Mouse (Mus musculus): ENCODE data around the gene Wif1.

Wif1 gene

GRCm38 (mm10) chr10:121033826-121034568 lies at the start of gene Wif1:
Wif1 (plus strand) TSS chr10:121033960.
- peak; percentile 32 for DNase-seq (ENCODE audit: low spot score)

- DNase-seq (ENCODE audit: low spot score): no peak
Observed at GRCm38 (mm10) chr10:121002135-121002534, 31.6 kb upstream of the Wif1 start.

GRCm38 (mm10) chr10:121011496-121011895 lies 22.3 kb upstream of the Wif1 start:
- no peak for DNase-seq (ENCODE audit: low spot score)

GRCm38 (mm10) chr10:121016291-121016690 lies 17.5 kb upstream of the Wif1 start:
- no peak for DNase-seq (ENCODE audit: low spot score)

GRCm38 (mm10) chr10:121016711-121017503 lies 16.9 kb upstream of the Wif1 start:
- DNase-seq (ENCODE audit: low spot score): no peak

GRCm38 (mm10) chr10:121022951-121023350 lies 10.8 kb upstream of the Wif1 start:
- no peak for DNase-seq (ENCODE audit: low spot score)

GRCm38 (mm10) chr10:121031802-121032201 lies 2.0 kb upstream of the Wif1 start:
- no peak for DNase-seq (ENCODE audit: low spot score)

GRCm38 (mm10) chr10:121033128-121033791 lies 500 bp upstream of the Wif1 start:
- no peak for DNase-seq (ENCODE audit: low spot score)

- DNase-seq (ENCODE audit: low spot score): no peak
Observed at GRCm38 (mm10) chr10:121034569-121034947, 798 bp downstream of the Wif1 start.

GRCm38 (mm10) chr10:121038556-121039284 lies 5.0 kb downstream of the Wif1 start:
- DNase-seq (ENCODE audit: low spot score): no peak

- DNase-seq (ENCODE audit: low spot score): no peak
Observed at GRCm38 (mm10) chr10:121040911-121041310, 7.2 kb downstream of the Wif1 start.

GRCm38 (mm10) chr10:121047440-121047839 lies 13.7 kb downstream of the Wif1 start:
- DNase-seq (ENCODE audit: low spot score): no peak

- DNase-seq (ENCODE audit: low spot score): no peak
Observed at GRCm38 (mm10) chr10:121052076-121052475, 18.3 kb downstream of the Wif1 start.

- no peak for DNase-seq (ENCODE audit: low spot score)
Observed at GRCm38 (mm10) chr10:121055452-121056188, 21.9 kb downstream of the Wif1 start.

GRCm38 (mm10) chr10:121056823-121057222 lies 23.1 kb downstream of the Wif1 start:
- no peak for DNase-seq (ENCODE audit: low spot score)

- DNase-seq (ENCODE audit: low spot score): no peak
Observed at GRCm38 (mm10) chr10:121059043-121060003, 25.6 kb downstream of the Wif1 start.

- DNase-seq (ENCODE audit: low spot score): no peak
Observed at GRCm38 (mm10) chr10:121061336-121061835, 27.6 kb downstream of the Wif1 start.

GRCm38 (mm10) chr10:121062704-121063103 lies 28.9 kb downstream of the Wif1 start:
- DNase-seq (ENCODE audit: low spot score): no peak

GRCm38 (mm10) chr10:121067416-121067951 lies 33.7 kb downstream of the Wif1 start:
- DNase-seq (ENCODE audit: low spot score): no peak

GRCm38 (mm10) chr10:121068003-121068402 lies 34.2 kb downstream of the Wif1 start:
- DNase-seq (ENCODE audit: low spot score): no peak

Data from urinary bladder, postnatal 10 days (tissue).